Mouse (Mus musculus) myocyte (in vitro differentiated cells): ENCODE data around the gene Rimkla. TPM values are rescaled to one million over a fixed set of nuclear protein-coding genes. Genes with fewer than 3 reads are reported as not detected.

Experiments
- H3K27me3 ChIP-seq: one replicate; pipeline ENCODE4 v1.6.1; 2011; ENCODE audit not compliant: control insufficient read depth, insufficient read depth, insufficient read length
- H3K36me3 ChIP-seq: one replicate; pipeline ENCODE4 v1.6.1; 2011; ENCODE audit not compliant: control insufficient read depth, insufficient read depth
- H3K4me2 ChIP-seq: one replicate; pipeline ENCODE4 v1.6.1; 2011; ENCODE audit warnings: low read depth, control low read depth
- H3K4me3 ChIP-seq: one replicate; pipeline ENCODE4 v1.5.1; 2011; ENCODE audit warnings: mild to moderate bottlenecking, control low read depth, moderate library complexity
- H3K79me2 ChIP-seq: one replicate; pipeline ENCODE4 v1.6.1; 2011; ENCODE audit not compliant: control insufficient read depth, insufficient read depth
- H3ac ChIP-seq: one replicate; pipeline ENCODE4 v1.6.1; 2011; ENCODE audit not compliant: control insufficient read depth, insufficient read length
- CEBPB ChIP-seq: IDR thresholded peaks from 2 replicates; pipeline ENCODE4 v1.6.1; 2011; ENCODE audit warnings: mild to moderate bottlenecking, moderate library complexity; ENCODE audit not compliant: poor library complexity, insufficient read depth, severe bottlenecking
- E2F4 ChIP-seq: IDR thresholded peaks from one replicate; pipeline ENCODE4 v1.6.1; 2011; ENCODE audit warnings: mild to moderate bottlenecking, control low read depth, moderate library complexity; ENCODE audit not compliant: insufficient read depth
- MAX ChIP-seq: IDR thresholded peaks from one replicate; pipeline ENCODE4 v1.6.1; 2011; ENCODE audit warnings: low read depth, mild to moderate bottlenecking, control low read depth
- MYOD1 ChIP-seq, 3 experiments: IDR thresholded peaks; one replicate each; pipeline ENCODE4 v1.6.1; 2011; ENCODE audit warnings: control low read depth in 2 of 3, low read depth in 2 of 3, mild to moderate bottlenecking in 2 of 3, moderate library complexity in 1 of 3; ENCODE audit not compliant: insufficient read length in 2 of 3, control insufficient read depth in 1 of 3
- MYOG ChIP-seq, 3 experiments: IDR thresholded peaks; one replicate each; pipeline ENCODE4 v1.6.1; 2011; ENCODE audit warnings: control low read depth in 2 of 3, low read depth in 2 of 3, mild to moderate bottlenecking in 2 of 3; ENCODE audit not compliant: insufficient read length in 2 of 3, control insufficient read depth in 1 of 3, insufficient read depth in 1 of 3
- POLR2A ChIP-seq: IDR thresholded peaks from one replicate; pipeline ENCODE4 v1.6.1; 2011; ENCODE audit warnings: low read depth, mild to moderate bottlenecking, control low read depth, moderate library complexity; ENCODE audit not compliant: insufficient read length
- POLR2AphosphoS2 ChIP-seq: IDR thresholded peaks from one replicate; pipeline ENCODE4 v1.6.1; 2011; ENCODE audit warnings: low read depth, control low read depth; ENCODE audit not compliant: insufficient read length
- REST ChIP-seq: IDR thresholded peaks from one replicate; pipeline ENCODE4 v1.6.1; 2011; ENCODE audit warnings: mild to moderate bottlenecking, control low read depth, moderate library complexity; ENCODE audit not compliant: insufficient read depth, insufficient read length
- SRF ChIP-seq: IDR thresholded peaks from one replicate; pipeline ENCODE4 v1.6.1; 2011; ENCODE audit warnings: low read depth; ENCODE audit not compliant: control insufficient read depth, insufficient read length
- TCF12 ChIP-seq: IDR thresholded peaks from one replicate; pipeline ENCODE4 v1.6.1; 2011; ENCODE audit warnings: mild to moderate bottlenecking, control low read depth; ENCODE audit not compliant: poor library complexity, insufficient read depth, severe bottlenecking
- TCF3 ChIP-seq: IDR thresholded peaks from one replicate; pipeline ENCODE4 v1.6.1; 2011; ENCODE audit warnings: low read depth, control low read depth; ENCODE audit not compliant: insufficient read length
- USF1 ChIP-seq: IDR thresholded peaks from one replicate; pipeline ENCODE4 v1.6.1; 2011; ENCODE audit warnings: low read depth, mild to moderate bottlenecking, control low read depth, moderate library complexity
- polyA plus RNA-seq: library from polyadenylated mRNA; unstranded; fragments of >200 nt; fragmentation: generic; extraction: Trizol; gene quantifications from one replicate; pipeline ENCODE4 v1.2.1, GENCODE M21; 2012; ENCODE audit warnings: missing spikeins

Rimkla gene
- polyA plus RNA-seq, 1 experiment = not detected

DNA sequence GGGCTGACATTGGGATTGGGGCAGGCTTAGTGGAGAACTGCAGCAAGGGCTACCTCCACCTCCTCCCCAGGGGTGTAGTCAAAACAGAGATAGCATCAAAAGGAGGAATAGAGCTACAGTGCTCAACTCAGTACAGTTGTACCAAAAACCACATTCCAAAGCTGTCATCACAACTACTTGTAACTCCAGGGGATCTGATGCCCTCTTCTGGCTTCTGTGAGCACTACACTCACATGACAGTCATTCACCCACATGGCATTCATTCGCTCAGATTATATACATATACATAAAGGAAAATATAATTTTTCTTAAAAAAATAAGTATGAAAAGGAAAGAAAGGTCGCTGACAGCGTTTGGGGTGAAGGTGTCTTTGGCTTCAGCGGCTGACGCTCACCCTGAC lies 32.1 kb downstream of the Rimkla start:
- H3K27me3 ChIP-seq = peaks cover 14% of the 10 kb centered on the region

GRCm38 (mm10) chr4:119453533-119453932 lies 38.9 kb downstream of the Rimkla start:
- H3ac ChIP-seq = no peak overlapping the region

More for the DNA sequence above, 32.1 kb downstream of the Rimkla start:
- Histone ChIP-seq H3K4me2 (no peak overlapping the region), H3K79me2 (no peaks in the 10 kb centered on the region), H3K36me3 (no peaks in the 10 kb centered on the region), H3K4me3 (no peak overlapping the region), H3ac (no peak overlapping the region)
- TF ChIP-seq SRF (no peak), USF1 (no peak), REST (no peak), TCF12 (no peak)

DNA sequence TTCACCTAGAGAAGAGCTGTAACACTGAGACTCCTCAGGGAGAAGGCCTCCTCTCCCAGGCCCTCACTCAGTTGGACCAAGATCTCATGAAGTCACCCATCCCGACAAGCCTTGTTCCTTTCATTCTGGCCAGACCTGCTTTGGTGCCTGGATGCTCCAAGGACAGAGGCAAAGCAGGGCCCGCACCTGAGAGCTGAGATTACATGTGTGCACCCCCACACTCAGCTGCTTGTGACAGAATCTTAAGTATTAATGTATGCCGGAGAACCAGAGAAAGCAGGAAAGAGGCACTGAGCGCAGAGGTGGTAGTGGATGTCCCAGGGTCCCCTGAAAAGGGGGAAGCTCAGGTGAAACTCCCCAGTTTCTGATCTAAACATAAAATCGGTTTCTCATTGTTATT lies 39.3 kb downstream of the Rimkla start:
- no peaks in the 10 kb centered on the region for H3K36me3 ChIP-seq
- H3K4me3 ChIP-seq = no peak overlapping the region
- H3K4me2 ChIP-seq = no peak overlapping the region
- TF ChIP-seq MAX = no peak
- no peak for TF ChIP-seq TCF3
- TF ChIP-seq POLR2A = no peak
- no peak for TF ChIP-seq USF1
- no peak for TF ChIP-seq CEBPB
- no peak for TF ChIP-seq SRF
- no peak for TF ChIP-seq REST
- TF ChIP-seq MYOD1 (IDR thresholded peaks at IDR 0.05; ENCODE audit: control insufficient read depth in 1 of 3, insufficient read length in 2 of 3, low read depth in 2 of 3) = no peak
- peaks cover 8% of the 10 kb centered on the region for H3K27me3 ChIP-seq
- no peaks in the 10 kb centered on the region for H3K79me2 ChIP-seq
- H3ac ChIP-seq = no peak overlapping the region

More at GRCm38 (mm10) chr4:119453533-119453932, 38.9 kb downstream of the Rimkla start:
- H3K27me3 ChIP-seq = peaks cover 7% of the 10 kb centered on the region
- no peak overlapping the region for H3K4me3 ChIP-seq
- TF ChIP-seq E2F4 = no peak
- no peak for TF ChIP-seq SRF
- no peak for TF ChIP-seq USF1
- no peak for TF ChIP-seq MYOD1 (IDR thresholded peaks at IDR 0.05; ENCODE audit: control insufficient read depth in 1 of 3, insufficient read length in 2 of 3, low read depth in 2 of 3)
- TF ChIP-seq MYOG (IDR thresholded peaks at IDR 0.05; ENCODE audit: control insufficient read depth in 1 of 3, insufficient read depth in 1 of 3, insufficient read length in 2 of 3, low read depth in 2 of 3) = no peak
- no peak for TF ChIP-seq TCF12
- no peak for TF ChIP-seq REST
- TF ChIP-seq MAX = no peak
- no peak for TF ChIP-seq CEBPB
- TF ChIP-seq POLR2A = no peak
- H3K4me2 ChIP-seq = no peak overlapping the region
- no peaks in the 10 kb centered on the region for H3K79me2 ChIP-seq
- H3K36me3 ChIP-seq = no peaks in the 10 kb centered on the region

DNA sequence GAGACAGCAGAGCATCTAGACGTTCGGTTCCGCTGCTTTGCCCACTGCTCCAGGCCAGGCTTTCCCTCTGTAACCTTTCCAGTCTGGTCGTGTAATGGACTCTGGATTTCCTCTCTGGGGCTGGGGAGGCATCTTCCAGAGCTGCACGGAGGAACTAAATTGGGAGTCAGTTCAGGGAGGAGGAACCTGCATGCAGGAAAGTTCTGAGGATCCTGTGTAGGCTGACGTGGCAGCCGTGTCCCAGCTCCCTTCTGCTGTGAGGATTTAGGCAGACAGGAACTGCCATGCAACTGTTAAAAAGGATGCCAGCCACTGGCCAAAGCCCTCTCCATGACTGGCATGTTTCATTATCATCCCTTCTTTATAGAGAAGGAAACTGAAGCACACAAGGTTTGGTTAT lies 42.0 kb downstream of the Rimkla start:
- no peaks in the 10 kb centered on the region for H3K36me3 ChIP-seq
- TF ChIP-seq SRF (no peak), TCF12 (no peak), MYOG (IDR thresholded peaks at IDR 0.05; ENCODE audit: control insufficient read depth in 1 of 3, insufficient read depth in 1 of 3, insufficient read length in 2 of 3, low read depth in 2 of 3) (no peak), MYOD1 (IDR thresholded peaks at IDR 0.05; ENCODE audit: control insufficient read depth in 1 of 3, insufficient read length in 2 of 3, low read depth in 2 of 3) (no peak), POLR2A (no peak), CEBPB (no peak), MAX (no peak)
- peaks cover 8% of the 10 kb centered on the region for H3K27me3 ChIP-seq
- H3K4me2 ChIP-seq = no peak overlapping the region
- H3K79me2 ChIP-seq = no peaks in the 10 kb centered on the region
- H3ac ChIP-seq = no peak overlapping the region
- no peak overlapping the region for H3K4me3 ChIP-seq

GRCm38 (mm10) chr4:119447786-119448185 lies 44.6 kb downstream of the Rimkla start:
- Histone ChIP-seq H3K36me3 (no peaks in the 10 kb centered on the region), H3K27me3 (peaks cover 8% of the 10 kb centered on the region), H3K4me2 (no peak overlapping the region), H3K79me2 (no peaks in the 10 kb centered on the region), H3K4me3 (no peak overlapping the region), H3ac (no peak overlapping the region)
- no peak for TF ChIP-seq SRF
- no peak for TF ChIP-seq TCF12
- no peak for TF ChIP-seq USF1
- no peak for TF ChIP-seq CEBPB
- TF ChIP-seq POLR2AphosphoS2 = no peak
- no peak for TF ChIP-seq MYOD1 (IDR thresholded peaks at IDR 0.05; ENCODE audit: control insufficient read depth in 1 of 3, insufficient read length in 2 of 3, low read depth in 2 of 3)
- TF ChIP-seq E2F4 = no peak
- TF ChIP-seq REST = no peak
- no peak for TF ChIP-seq POLR2A
- TF ChIP-seq MAX = no peak
- no peak for TF ChIP-seq MYOG (IDR thresholded peaks at IDR 0.05; ENCODE audit: control insufficient read depth in 1 of 3, insufficient read depth in 1 of 3, insufficient read length in 2 of 3, low read depth in 2 of 3)
- TF ChIP-seq TCF3 = no peak
